24 mouse cellular contexts compared by ENCODE assay signal in the genomic region with DNA sequence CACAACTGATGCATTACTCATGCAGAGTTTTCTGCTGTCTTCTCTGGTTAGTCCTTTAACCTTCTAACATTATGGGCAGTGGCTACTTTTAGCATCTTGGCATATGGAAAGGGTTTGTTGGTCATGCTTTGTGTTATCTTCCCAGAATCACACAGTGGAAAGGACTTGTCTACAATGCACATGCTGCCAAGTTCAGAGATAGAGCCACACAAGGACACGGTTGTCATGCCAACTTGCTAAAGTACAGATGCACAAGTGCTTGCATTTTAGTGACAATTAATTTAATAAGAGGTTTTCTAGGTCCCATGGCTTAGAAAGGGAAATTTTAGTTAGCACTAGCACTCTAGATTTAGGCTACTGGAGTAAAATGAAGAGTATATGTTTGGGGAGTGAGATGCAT.
A peak's percentile ranks its signal among the peaks of the same experiment; 100 is the strongest.
DNase-seq lines count a peak whose midpoint lies in the region; ATAC-seq and TF ChIP-seq lines count a peak whose summit lies in the region.
"Had no signal": no experiment of that assay in that cellular context is flagged by ENCODE, and none has a peak within 500 bp of the region (broad histone marks: within the 10 kb centered on the region; RNA-seq: fewer than 3 reads in every experiment).

No protein-coding gene starts in this region.

- TF ChIP-seq CTCF in forebrain, postnatal 0 days (IDR thresholded peaks at IDR 0.05; ENCODE audit: low read depth): no peak
- TF ChIP-seq CTCF in layer of hippocampus, adult 2 months (conservative IDR thresholded peaks at IDR 0.05): no peak

- H3K36me3 ChIP-seq in forebrain, postnatal 0 days (ENCODE audit: insufficient read depth): no peaks in the 10 kb centered on the region
- H3K36me3 ChIP-seq in forebrain, embryonic 12.5 days (replicated peaks): no peaks in the 10 kb centered on the region
- H3K36me3 ChIP-seq: embryonic facial prominence, embryonic 10.5 days; embryonic facial prominence, embryonic 12.5 days; G1E had no signal

- 78% methylated on average over 1 of the region's 1 CpGs for WGBS in forebrain, postnatal 0 days
- 83% methylated on average over 1 of the region's 1 CpGs for WGBS in forebrain, embryonic 12.5 days

- H3K9ac ChIP-seq in forebrain, postnatal 0 days: no peak overlapping the region
- H3K9ac ChIP-seq in forebrain, embryonic 12.5 days: no peak overlapping the region
- H3K9ac ChIP-seq: embryonic facial prominence, embryonic 12.5 days had no signal

- H3K4me2 ChIP-seq in forebrain, postnatal 0 days (ENCODE audit: low read depth): no peak overlapping the region
- no peak overlapping the region for H3K4me2 ChIP-seq in forebrain, embryonic 12.5 days
- H3K4me2 ChIP-seq: embryonic facial prominence, embryonic 12.5 days had no signal

- no peak overlapping the region for H3K4me3 ChIP-seq in forebrain, postnatal 0 days (ENCODE audit: low read depth, low read length)
- H3K4me3 ChIP-seq in forebrain, embryonic 12.5 days (replicated peaks): no peak overlapping the region
- no peak overlapping the region for H3K4me3 ChIP-seq in layer of hippocampus, adult 2 months
- H3K4me3 ChIP-seq: embryonic facial prominence, embryonic 10.5 days; embryonic facial prominence, embryonic 12.5 days had no signal

- peak; percentile 20; the same call in 1 of the 2 replicates for ATAC-seq in forebrain, postnatal 0 days
- no peak for ATAC-seq in forebrain, embryonic 12.5 days (ENCODE audit: low FRiP score)
- ATAC-seq: activated CD4-positive, CD25-positive, alpha-beta regulatory T cell, adult 4 months; CD4-positive, CD25-positive, alpha-beta regulatory T cell, adult 4 months; forebrain, embryonic 14.5 days; forebrain, embryonic 16.5 days; Patski had no signal

- H3K27me3 ChIP-seq in forebrain, postnatal 0 days (ENCODE audit: insufficient read depth, low read length): no peaks in the 10 kb centered on the region
- no peaks in the 10 kb centered on the region for H3K27me3 ChIP-seq in forebrain, embryonic 12.5 days
- H3K27me3 ChIP-seq: CH12.LX; embryonic facial prominence, embryonic 12.5 days; Patski had no signal

- DNase-seq in forebrain, postnatal 0 days: no peak
- DNase-seq in layer of hippocampus, adult 2 months (ENCODE audit: low spot score in 2 of 2): no peak
- DNase-seq in layer of hippocampus, adult 8-10 months (ENCODE audit: low spot score in 2 of 2): no peak
- peak; percentile 58 for DNase-seq in brain, adult 2 months (ENCODE audit: low read depth, low spot score)
- DNase-seq: adrenal gland, adult 8-10 months; adrenal gland, postnatal 14 days; adrenal gland, postnatal 36 days; B cell, adult 2 months; cerebellum, adult 11 months; cerebellum, adult 18-20 months; cerebellum, adult 8-10 months; cerebellum, adult 9-11 months; cerebellum, postnatal 14 days; cerebellum, postnatal 36 days had no signal

- H3K27ac ChIP-seq in forebrain, postnatal 0 days (ENCODE audit: low read depth, low read length): no peak overlapping the region
- H3K27ac ChIP-seq in forebrain, embryonic 12.5 days: no peak overlapping the region
- H3K27ac ChIP-seq in layer of hippocampus, adult 2 months: peak overlapping the region; percentile 46; the same call in 1 of the 2 replicates
- H3K27ac ChIP-seq: embryonic facial prominence, embryonic 10.5 days; embryonic facial prominence, embryonic 12.5 days had no signal

- no peaks in the 10 kb centered on the region for H3K4me1 ChIP-seq in forebrain, postnatal 0 days (ENCODE audit: insufficient read depth)
- H3K4me1 ChIP-seq in forebrain, embryonic 12.5 days: no peaks in the 10 kb centered on the region
- H3K4me1 ChIP-seq: embryonic facial prominence, embryonic 10.5 days; embryonic facial prominence, embryonic 12.5 days had no signal

- no peaks in the 10 kb centered on the region for H3K9me3 ChIP-seq in forebrain, postnatal 0 days (ENCODE audit: low read length)
- no peaks in the 10 kb centered on the region for H3K9me3 ChIP-seq in forebrain, embryonic 12.5 days
- H3K9me3 ChIP-seq: embryonic facial prominence, embryonic 10.5 days; G1E had no signal
